Mouse (Mus musculus): ENCODE measurements around the gene Map7. TPM values are rescaled to one million over a fixed set of nuclear protein-coding genes. Genes with fewer than 3 reads are reported as not detected.

The Map7 gene
- total RNA-seq, 1 experiment = 35.2 TPM

DNA sequence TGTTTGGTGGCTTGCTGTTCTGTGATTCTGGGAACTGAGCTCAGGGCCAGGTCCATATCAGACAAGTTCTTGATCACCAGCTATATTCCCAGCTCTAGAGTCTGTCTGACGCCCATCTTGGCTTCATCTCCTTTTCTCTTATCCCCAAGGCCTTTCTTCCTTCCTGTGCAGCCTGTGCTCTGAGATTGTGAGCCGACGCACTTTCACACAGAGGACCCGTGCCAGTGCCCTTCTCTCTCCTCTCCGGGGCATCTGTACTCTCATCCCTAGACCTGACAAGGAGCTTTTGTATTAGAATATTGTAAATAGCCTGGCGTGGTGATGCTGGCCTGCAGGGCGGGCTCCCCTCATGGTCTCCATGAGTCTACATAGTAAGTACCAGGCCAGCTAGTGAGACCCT is 7.1 kb downstream of the Map7 start:
- no peak for TF ChIP-seq MAFK (IDR thresholded peaks at IDR 0.05; ENCODE audit: insufficient read depth, low read depth, low read length)
- no peak for TF ChIP-seq ZNF384 (IDR thresholded peaks at IDR 0.05; ENCODE audit: low read depth, low read length)
- no peak for TF ChIP-seq CHD2 (IDR thresholded peaks at IDR 0.05; ENCODE audit: low read depth, low read length)
- no peak for TF ChIP-seq ZC3H11A (IDR thresholded peaks at IDR 0.05; ENCODE audit: borderline replicate concordance, low read depth, low read length)
- TF ChIP-seq HCFC1 (IDR thresholded peaks at IDR 0.05; ENCODE audit: borderline replicate concordance, insufficient read depth, low read length) = no peak
- no peak overlapping the region for H3K27ac ChIP-seq (ENCODE audit: insufficient read depth, low read depth, low read length, poor library complexity, severe bottlenecking)
- H3K9ac ChIP-seq (ENCODE audit: insufficient read depth, low read depth, low read length, poor library complexity, severe bottlenecking) = peak overlapping the region; percentile 26; the same call in 1 of the 2 replicates
- no peak overlapping the region for H3K4me3 ChIP-seq (ENCODE audit: insufficient read depth in 1 of 2, low read depth in 1 of 2, low read length in 2 of 2, poor library complexity in 1 of 2, severe bottlenecking in 1 of 2)
- no peak for DNase-seq (ENCODE audit: low read depth, low spot score)
- no peaks in the 10 kb centered on the region for H3K9me3 ChIP-seq (ENCODE audit: control insufficient read depth, insufficient read depth, low read depth, low read length)
- no peaks in the 10 kb centered on the region for H3K36me3 ChIP-seq (ENCODE audit: control insufficient read depth, insufficient read depth, low read length, poor library complexity, severe bottlenecking)
- H3K4me1 ChIP-seq (ENCODE audit: control insufficient read depth in 2 of 2, insufficient read depth in 2 of 2, low read length in 2 of 2, poor library complexity in 1 of 2) = peaks cover 21 to 29% of the 10 kb centered on the region in 2 experiments
- in situ Hi-C loops (cut with MboI; ENCODE audit: low sequenced_read_pairs in 2 of 2, unreplicated experiment in 2 of 2) = no loop called here

DNA sequence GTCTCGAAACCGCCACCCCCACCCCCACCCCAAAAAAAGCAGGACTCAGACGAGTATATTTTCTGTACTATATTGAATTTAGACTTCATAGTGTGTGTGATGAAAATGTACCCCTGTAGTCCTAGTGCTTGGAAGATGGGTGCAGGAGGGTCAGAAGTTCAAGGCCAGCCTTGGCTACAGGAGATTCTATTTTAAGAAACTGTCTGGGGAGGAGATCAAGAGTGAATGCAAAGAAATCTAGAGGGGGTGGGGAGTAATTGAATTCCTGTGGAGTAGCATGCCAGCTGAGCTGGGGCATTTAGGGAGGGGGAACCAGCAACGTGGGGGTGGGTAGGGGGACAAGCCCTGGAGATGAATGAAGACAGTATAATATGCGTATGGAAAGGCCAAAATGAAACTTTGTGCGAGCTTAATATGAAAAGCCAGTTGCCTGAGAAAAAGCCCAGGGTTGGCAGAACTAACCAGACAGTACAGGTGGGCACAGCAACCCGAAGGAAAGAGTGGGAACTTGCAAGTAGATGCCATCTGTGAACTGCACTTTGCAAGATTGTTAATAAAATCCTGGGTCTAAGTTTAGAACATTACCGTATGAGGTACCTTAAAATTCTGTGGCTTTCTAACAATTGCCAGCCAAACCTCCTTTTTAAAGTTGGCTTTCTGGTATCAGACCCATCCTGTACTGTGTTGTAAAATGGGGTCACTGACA is 8.9 kb downstream of the Map7 start:
- TF ChIP-seq ZNF384 (IDR thresholded peaks at IDR 0.05; ENCODE audit: low read depth, low read length) = no peak
- no peak for TF ChIP-seq ZC3H11A (IDR thresholded peaks at IDR 0.05; ENCODE audit: borderline replicate concordance, low read depth, low read length)
- no peak for TF ChIP-seq CHD2 (IDR thresholded peaks at IDR 0.05; ENCODE audit: low read depth, low read length)
- in situ Hi-C loops (cut with MboI; ENCODE audit: low sequenced_read_pairs in 2 of 2, unreplicated experiment in 2 of 2) = no loop called here
- Histone ChIP-seq H3K4me1 (ENCODE audit: control insufficient read depth in 2 of 2, insufficient read depth in 2 of 2, low read length in 2 of 2, poor library complexity in 1 of 2) (peaks cover 25 to 26% of the 10 kb centered on the region in 2 experiments), H3K9me3 (ENCODE audit: control insufficient read depth, insufficient read depth, low read depth, low read length) (no peaks in the 10 kb centered on the region), H3K27ac (ENCODE audit: insufficient read depth, low read depth, low read length, poor library complexity, severe bottlenecking) (peak overlapping the region; percentile 76; the same call in 1 of the 2 replicates), H3K4me3 (ENCODE audit: insufficient read depth in 1 of 2, low read depth in 1 of 2, low read length in 2 of 2, poor library complexity in 1 of 2, severe bottlenecking in 1 of 2) (peak overlapping the region in 1 of 2 experiments; percentile 30; a peak in 2 of 4 replicates), H3K9ac (ENCODE audit: insufficient read depth, low read depth, low read length, poor library complexity, severe bottlenecking) (peak overlapping the region; percentile 54; the same call in 1 of the 2 replicates), H3K36me3 (ENCODE audit: control insufficient read depth, insufficient read depth, low read length, poor library complexity, severe bottlenecking) (no peaks in the 10 kb centered on the region)
- DNase-seq (ENCODE audit: low read depth, low spot score) = no peak

DNA sequence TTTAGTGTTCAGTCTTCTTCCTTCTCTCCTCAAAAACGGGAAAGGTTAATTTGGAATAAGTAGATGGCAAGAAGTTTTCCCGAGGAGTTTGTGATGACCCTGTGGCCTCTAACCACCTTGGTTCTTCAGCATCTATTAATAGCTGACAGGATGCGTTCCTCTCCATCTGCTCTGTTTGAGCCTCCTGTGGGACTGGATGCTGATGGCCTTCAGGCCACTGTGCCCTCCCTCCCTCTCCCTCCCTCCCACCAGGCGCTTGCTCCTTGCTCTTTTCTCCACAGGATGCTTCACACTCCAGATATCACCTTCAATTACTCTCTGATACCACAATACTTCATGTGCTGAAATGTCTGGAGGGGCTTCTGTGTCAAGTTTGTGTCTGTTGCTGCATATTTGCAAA is 10.5 kb downstream of the Map7 start:
- Histone ChIP-seq H3K4me3 (ENCODE audit: insufficient read depth in 1 of 2, low read depth in 1 of 2, low read length in 2 of 2, poor library complexity in 1 of 2, severe bottlenecking in 1 of 2) (no peak overlapping the region), H3K9ac (ENCODE audit: insufficient read depth, low read depth, low read length, poor library complexity, severe bottlenecking) (no peak overlapping the region), H3K9me3 (ENCODE audit: control insufficient read depth, insufficient read depth, low read depth, low read length) (no peaks in the 10 kb centered on the region), H3K4me1 (ENCODE audit: control insufficient read depth in 2 of 2, insufficient read depth in 2 of 2, low read length in 2 of 2, poor library complexity in 1 of 2) (peaks cover 23% of the 10 kb centered on the region in 2 experiments), H3K27ac (ENCODE audit: insufficient read depth, low read depth, low read length, poor library complexity, severe bottlenecking) (no peak overlapping the region; the same call in 1 of the 2 replicates), H3K36me3 (ENCODE audit: control insufficient read depth, insufficient read depth, low read length, poor library complexity, severe bottlenecking) (no peaks in the 10 kb centered on the region)
- DNase-seq (ENCODE audit: low read depth, low spot score) = no peak
- in situ Hi-C loops (cut with MboI; ENCODE audit: low sequenced_read_pairs in 2 of 2, unreplicated experiment in 2 of 2) = no loop called here
- TF ChIP-seq CHD2 (IDR thresholded peaks at IDR 0.05; ENCODE audit: low read depth, low read length) = no peak
- no peak for TF ChIP-seq HCFC1 (IDR thresholded peaks at IDR 0.05; ENCODE audit: borderline replicate concordance, insufficient read depth, low read length)
- TF ChIP-seq MAFK (IDR thresholded peaks at IDR 0.05; ENCODE audit: insufficient read depth, low read depth, low read length) = no peak
- TF ChIP-seq ZC3H11A (IDR thresholded peaks at IDR 0.05; ENCODE audit: borderline replicate concordance, low read depth, low read length) = no peak
- TF ChIP-seq ZNF384 (IDR thresholded peaks at IDR 0.05; ENCODE audit: low read depth, low read length) = no peak

DNA sequence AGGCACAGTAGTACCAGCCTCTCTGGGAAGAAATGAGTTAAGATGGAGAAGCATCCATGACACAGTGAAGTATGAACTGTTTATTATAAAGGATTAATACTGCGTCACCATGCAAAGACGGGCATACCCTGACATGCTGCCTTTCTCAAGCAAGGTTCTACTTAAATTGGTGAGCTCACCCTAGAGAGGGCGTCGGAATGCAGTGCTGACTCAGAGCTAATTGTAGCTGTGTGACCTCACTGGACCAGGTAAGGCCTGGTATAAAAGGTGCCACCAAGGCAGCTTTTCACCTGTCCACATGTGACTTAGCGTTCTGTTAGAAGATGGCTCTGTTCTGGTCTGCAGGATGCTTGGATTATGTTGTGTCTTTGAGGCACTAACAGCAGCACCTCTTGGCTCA is 11.0 kb downstream of the Map7 start:
- H3K9ac ChIP-seq (ENCODE audit: insufficient read depth, low read depth, low read length, poor library complexity, severe bottlenecking) = no peak overlapping the region
- no peaks in the 10 kb centered on the region for H3K9me3 ChIP-seq (ENCODE audit: control insufficient read depth, insufficient read depth, low read depth, low read length)
- H3K4me3 ChIP-seq (ENCODE audit: insufficient read depth in 1 of 2, low read depth in 1 of 2, low read length in 2 of 2, poor library complexity in 1 of 2, severe bottlenecking in 1 of 2) = no peak overlapping the region
- H3K4me1 ChIP-seq (ENCODE audit: control insufficient read depth in 2 of 2, insufficient read depth in 2 of 2, low read length in 2 of 2, poor library complexity in 1 of 2) = peaks cover 19 to 21% of the 10 kb centered on the region in 2 experiments
- TF ChIP-seq HCFC1 (IDR thresholded peaks at IDR 0.05; ENCODE audit: borderline replicate concordance, insufficient read depth, low read length) (no peak), ZC3H11A (IDR thresholded peaks at IDR 0.05; ENCODE audit: borderline replicate concordance, low read depth, low read length) (no peak), CHD2 (IDR thresholded peaks at IDR 0.05; ENCODE audit: low read depth, low read length) (no peak), ZNF384 (IDR thresholded peaks at IDR 0.05; ENCODE audit: low read depth, low read length) (no peak), MAFK (IDR thresholded peaks at IDR 0.05; ENCODE audit: insufficient read depth, low read depth, low read length) (no peak)
- in situ Hi-C loops (cut with MboI; ENCODE audit: low sequenced_read_pairs in 2 of 2, unreplicated experiment in 2 of 2) = no loop called here
- H3K36me3 ChIP-seq (ENCODE audit: control insufficient read depth, insufficient read depth, low read length, poor library complexity, severe bottlenecking) = no peaks in the 10 kb centered on the region
- no peak for DNase-seq (ENCODE audit: low read depth, low spot score)
- H3K27ac ChIP-seq (ENCODE audit: insufficient read depth, low read depth, low read length, poor library complexity, severe bottlenecking) = no peak overlapping the region

All from ES-E14 (cell line).